Mouse (Mus musculus) v-Abl transformed pro-B cells (cell line): ENCODE data around the gene Mpv17l2.

ENCODE experiments used
- in situ Hi-C, 2 experiments: fragments of 400-800 bp; cut with MboI; formaldehyde crosslinking; loops; one replicate each; pipeline ENCODE4 v1.15.1; 2025; ENCODE audit not compliant: unreplicated experiment in 2 of 2

The Mpv17l2 gene

DNA sequence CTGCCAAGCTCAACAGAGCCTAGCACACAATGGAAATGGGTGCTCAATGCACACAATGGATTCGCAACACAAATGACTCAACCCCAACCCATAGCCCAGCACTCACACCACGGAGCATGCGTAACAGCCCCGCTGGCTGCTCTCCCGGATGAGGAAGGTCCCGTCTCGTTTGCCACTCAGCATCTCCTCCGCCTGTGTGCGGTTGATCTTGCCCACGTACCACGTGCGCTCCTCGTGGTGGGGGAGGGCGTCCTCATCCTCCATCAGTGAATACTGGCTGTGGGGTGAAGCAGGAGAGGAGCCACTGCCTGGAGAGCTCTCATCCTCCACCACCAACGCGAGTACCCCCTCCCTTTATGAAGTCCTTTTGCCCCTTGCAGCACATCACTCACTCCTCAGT, 8.2 kb upstream of the Mpv17l2 start:
- in situ Hi-C loops: loop anchor here (5.0 kb wide), 2 partner anchors 33 to 73 kb away; no protein-coding TSS in a partner anchor

DNA sequence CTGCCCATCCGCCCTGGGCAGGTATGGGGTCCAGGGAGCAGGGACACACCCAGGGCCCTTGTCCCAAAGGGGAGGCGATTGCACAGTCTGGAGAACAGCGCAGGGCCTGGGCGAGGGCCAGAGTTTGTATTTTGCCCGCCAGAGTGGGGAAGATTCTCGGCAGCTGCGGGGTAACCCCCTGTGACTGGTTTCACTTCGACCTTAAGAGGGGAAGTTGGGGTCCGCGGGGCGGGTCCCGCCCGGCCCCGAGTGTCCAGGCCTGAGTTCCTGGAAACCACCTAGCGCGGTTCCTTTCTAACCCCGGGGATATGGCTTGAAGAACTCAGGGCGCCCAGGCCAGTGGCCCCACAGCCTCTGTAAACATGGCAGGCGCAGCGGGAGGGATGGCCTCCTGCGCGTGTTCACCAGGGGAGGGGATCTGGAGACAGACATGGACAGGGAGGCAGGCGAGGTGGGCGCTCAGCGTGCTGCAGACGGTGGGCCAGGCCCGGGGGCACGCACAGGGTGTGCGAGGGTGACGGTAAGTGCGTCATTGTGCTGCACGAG, 7.6 kb upstream of the Mpv17l2 start:
- in situ Hi-C loops: loop anchor here (5.0 kb wide), 2 partner anchors 34 to 74 kb away; no protein-coding TSS in a partner anchor

DNA sequence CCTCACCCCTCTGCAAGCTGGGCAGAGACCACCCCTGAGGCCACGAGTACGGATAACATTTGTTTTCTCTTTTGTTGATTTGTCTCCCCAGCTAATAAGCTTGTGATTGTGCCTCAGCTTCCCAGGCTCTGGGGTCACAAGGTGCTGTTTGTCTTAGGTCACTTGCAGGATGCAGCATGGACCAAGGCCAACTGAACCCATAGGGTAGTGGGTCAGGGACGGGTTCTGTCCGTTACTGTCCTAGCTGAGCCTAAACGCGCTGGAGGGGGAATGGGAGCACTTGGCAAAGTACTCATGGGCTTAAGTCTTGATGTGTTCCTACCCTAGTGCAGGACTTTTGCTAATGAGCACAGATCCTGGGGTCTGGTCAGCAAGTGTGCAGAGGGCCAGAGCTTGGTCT, 6.8 kb upstream of the Mpv17l2 start:
- in situ Hi-C loops: loop anchor here (5.0 kb wide), 2 partner anchors 35 to 75 kb away; no protein-coding TSS in a partner anchor

DNA sequence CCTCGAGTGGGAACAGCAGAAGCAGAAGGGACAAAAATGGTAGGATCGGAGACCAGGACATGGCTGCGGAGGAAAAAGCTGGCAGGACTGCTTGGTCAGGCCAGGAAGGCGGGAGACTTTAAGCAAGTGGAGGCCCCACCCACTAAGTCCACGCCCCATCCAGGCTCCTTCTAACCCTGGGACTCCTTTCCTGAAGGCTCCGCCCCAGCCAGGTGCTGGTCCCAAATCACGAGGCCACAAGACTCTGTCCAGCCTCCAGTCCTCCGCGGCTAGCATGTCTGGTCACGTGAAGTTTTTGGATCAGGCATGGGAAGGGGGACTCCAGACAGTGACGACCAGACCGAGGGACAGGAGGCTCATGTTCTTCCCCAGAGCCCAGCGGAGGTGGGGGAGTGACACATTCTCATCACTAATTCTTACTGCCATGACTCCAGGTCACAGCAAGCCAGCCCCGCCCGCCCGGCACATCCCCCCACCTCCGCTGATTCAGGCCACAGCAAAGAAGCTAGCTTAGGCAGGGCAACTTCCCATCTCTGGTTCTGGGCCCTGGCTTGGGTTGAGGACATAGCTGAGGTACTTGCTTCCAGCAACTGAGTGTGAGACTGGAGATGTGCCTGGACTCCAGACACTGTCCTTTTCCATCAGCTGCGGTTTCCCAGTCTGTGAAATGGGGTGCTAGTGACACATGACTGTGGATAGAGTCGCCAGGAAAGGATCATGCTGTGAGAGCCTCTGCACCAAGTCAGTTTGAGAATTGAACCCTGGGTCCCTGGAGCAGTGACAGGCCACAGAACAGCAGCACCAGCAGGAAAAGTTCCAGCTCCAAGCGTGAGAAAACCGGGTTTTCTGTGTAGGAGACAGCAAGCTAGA, 6.1 kb upstream of the Mpv17l2 start:
- in situ Hi-C loops: loop anchor here (5.0 kb wide), 2 partner anchors 35 to 75 kb away; no protein-coding TSS in a partner anchor

DNA sequence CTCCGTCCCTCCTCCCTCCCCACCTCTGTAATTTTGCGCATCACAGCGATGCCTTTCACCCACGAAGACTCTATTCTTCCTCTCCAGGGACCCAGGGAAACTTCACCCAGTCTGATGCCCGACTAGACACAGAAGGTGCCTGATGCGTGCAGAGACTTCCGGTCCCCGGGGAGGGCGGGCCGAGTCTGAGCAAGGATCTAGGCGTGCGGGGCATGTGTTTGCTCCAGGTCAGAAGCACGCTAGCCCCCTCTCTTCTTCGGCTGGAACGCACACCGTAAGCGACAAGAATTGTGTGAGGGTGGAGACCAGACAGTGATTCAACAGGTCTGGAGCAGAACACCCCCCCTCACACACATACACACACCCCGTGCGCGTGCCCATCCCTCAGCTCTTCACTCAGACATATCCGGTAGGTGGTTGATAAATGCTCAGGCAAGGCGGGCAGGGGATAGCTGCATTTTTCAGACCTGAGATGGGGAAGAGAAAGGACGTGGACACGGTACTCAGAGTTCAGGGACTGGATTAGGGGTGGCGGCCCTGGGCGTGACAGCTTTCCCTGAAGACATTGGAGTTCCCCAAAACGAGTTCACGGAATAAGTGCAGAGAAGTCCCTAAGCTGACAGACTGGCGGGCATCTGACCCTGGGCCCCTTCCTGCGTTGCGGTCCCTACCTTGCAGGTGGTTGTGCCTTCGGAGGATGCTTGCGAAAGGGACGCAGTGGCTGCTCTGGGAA, 5.3 kb upstream of the Mpv17l2 start:
- in situ Hi-C loops: loop anchor here (5.0 kb wide), 2 partner anchors 36 to 76 kb away; no protein-coding TSS in a partner anchor

DNA sequence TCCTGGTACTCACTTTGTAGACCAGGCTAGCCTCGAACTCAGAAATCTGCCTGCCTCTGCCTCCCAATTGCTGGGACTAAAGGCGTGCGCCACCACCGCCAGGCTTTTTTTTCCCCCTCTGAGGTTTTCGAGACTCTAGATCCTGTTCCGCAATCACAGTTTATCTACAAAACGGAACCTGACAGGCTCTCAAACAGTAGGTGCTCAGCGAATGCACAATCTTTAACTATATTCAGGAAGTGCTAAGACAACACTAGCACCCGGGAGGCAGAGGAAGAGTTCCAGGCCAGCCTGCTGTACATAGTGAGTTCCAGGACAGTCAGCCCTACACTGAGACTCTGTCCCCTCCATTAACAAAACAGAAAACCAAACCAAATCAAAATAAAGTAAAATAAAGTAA, 4.6 kb upstream of the Mpv17l2 start:
- in situ Hi-C loops: loop anchor here (5.0 kb wide), 2 partner anchors 37 to 77 kb away; no protein-coding TSS in a partner anchor

DNA sequence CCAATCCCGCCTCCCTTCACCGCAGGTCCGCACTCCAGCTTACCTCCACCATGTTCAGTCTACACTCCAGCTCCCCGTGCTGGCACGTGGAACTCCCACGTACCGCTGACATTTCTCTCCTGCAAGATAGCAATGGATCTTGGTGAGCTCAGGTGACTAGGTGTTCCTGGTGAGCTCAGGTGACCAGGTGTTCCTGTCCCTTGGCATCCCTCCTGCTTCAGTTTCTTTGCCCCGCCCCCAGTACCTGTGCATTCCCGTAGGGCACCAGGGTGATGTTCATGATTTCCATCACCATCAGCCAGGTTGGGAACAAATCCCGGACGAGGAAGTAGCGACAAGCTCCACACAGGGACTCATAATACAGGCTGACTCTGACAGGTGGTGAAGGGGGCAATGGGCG, 3.9 kb upstream of the Mpv17l2 start:
- in situ Hi-C loops: loop anchor here (5.0 kb wide), 2 partner anchors 38 to 78 kb away; no protein-coding TSS in a partner anchor

DNA sequence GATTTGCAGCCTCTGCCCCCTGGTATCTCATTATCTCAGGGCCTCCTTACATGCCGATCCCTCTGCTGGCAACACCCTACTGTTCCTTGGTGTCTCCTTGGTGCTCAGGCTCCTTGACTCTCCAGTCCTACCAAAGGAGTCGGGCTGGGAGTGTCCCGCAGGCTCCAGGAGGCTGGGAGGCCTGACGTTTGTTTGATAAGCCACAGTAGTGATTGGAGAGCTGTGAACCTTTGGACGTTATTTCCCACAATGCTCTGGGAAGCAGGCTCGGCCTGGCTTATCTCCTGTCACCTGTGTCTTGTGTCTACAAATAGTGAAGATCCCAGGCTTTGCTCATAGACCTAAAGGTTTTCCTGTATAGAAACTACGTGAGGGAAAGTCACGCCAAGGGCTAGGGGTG, 3.3 kb upstream of the Mpv17l2 start:
- in situ Hi-C loops: no loop called here

DNA sequence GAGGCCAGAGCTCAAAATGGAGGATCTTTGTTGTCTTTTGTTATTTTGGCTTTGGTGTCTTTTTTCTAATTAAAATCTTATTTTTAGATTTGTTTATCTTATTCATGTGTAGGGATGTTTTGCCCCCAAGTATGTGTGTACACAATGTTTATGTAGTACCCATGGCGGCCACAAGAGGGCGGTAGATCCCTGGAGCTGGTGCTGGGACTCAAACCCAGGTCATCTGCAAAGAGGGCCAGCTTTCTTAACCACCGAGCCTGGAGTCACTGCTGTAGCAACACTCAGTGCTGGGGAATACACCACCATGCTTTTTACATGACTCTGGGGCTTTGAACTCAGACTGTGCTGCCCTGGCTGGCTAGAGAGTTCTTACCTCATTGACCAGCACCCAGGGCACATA, 2.6 kb upstream of the Mpv17l2 start:
- in situ Hi-C loops: no loop called here

DNA sequence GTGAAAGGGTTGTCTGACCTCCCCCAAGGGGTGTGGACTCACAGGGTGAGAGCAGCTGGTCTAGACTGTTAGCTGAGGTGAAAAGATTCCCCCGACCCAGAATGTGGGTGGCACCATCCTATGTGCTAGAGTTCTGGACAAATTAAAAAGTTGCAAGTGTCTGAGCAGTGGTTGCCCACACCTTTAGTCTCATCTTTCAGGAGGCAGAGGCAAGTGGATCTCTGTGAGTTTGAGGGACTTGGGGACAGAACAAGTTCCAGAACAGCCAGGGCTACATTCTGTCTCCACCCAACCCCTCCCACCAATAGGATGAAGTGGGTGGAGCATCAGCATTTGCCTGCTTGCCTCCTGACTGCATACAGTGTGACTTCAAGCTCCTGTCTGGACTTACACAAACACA, 1.4 kb upstream of the Mpv17l2 start:
- in situ Hi-C loops: no loop called here

DNA sequence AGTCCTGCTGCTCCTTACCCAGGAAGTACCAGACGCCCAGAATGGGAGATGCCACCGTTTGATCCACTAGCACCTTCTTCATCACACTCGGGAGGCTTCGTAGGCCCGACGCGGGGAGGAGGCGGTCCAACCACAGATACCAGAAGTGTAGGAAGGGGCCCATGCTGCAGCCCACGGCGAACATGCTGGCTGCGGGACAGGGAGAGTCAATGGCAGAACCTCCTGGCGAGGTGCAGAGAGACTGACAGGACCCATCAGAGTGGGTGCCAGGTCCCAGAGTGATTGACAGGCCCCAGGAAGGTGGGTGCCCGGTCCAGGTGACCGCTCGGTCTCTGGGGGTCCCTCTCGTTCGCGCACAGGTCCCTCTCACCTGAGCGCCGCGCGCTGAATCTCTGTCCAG, 396 bp downstream of the Mpv17l2 start:
- in situ Hi-C loops: no loop called here

DNA sequence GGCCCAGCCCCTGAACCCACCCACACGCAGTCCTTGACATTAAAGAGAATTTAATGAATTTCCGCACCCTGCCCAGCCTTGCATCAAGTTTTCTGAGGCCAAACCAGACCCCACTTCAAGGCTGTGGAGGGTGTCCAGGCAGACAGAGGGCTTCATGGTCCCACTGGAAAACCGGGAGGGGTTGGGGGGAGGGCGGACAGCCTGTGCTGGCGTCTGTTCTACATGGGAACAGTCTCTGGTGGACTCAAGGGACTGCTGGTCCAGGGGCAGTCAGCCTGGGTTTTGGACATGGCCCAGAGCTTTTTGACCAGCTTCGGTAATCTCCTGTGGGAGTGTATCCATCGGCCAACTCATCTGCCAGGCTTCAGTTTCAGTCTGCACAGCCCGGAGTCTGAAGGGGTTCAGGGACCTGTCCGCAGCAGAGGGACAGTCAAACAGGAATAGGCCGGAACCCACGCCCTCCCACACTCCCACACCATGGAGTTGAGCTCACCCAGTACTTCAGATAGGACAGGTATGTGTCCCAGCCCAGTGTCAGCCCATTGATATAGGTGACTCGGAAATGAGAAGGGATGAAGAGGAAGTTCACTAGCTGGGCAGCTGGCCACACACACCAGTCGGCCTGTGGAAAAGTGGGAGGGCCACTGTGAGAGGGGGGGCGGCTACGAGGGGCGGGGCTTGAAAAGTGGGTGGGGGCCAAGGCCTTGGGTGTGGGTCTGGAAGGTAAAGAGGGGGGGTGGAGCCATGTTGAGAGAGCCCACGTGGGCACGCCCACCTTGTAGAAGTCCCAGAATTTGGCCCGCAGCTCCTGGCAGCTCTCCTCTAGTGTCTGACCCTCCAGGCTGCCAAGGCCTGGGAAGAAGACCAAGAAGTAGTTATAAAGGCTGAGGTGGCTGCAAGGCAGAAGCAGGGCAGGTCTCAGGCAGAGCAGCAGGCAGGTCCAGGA, 1.9 kb downstream of the Mpv17l2 start:
- in situ Hi-C loops: loop anchor here in 1 of 2 experiments (5.0 kb wide), 1 partner anchor 37 kb away; the partner anchor contains the start of gene Pde4c

DNA sequence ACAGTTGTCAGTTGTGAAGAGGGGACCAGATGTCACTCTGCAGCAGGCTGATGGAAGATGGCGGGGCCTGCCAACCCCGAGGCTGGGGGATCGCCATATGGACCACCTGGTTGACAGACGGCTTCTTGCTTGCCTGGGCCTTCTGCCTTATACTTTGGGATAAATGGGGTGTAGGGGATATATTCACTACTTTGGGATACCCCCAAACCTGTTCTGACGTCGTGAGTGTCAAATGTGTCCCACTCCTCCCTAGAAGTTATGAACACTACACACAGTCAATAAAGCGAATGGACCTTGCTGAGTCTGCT, 2.5 kb downstream of the Mpv17l2 start:
- in situ Hi-C loops: loop anchor here in 1 of 2 experiments (5.0 kb wide), 1 partner anchor 36 kb away; the partner anchor contains the start of gene Pde4c

DNA sequence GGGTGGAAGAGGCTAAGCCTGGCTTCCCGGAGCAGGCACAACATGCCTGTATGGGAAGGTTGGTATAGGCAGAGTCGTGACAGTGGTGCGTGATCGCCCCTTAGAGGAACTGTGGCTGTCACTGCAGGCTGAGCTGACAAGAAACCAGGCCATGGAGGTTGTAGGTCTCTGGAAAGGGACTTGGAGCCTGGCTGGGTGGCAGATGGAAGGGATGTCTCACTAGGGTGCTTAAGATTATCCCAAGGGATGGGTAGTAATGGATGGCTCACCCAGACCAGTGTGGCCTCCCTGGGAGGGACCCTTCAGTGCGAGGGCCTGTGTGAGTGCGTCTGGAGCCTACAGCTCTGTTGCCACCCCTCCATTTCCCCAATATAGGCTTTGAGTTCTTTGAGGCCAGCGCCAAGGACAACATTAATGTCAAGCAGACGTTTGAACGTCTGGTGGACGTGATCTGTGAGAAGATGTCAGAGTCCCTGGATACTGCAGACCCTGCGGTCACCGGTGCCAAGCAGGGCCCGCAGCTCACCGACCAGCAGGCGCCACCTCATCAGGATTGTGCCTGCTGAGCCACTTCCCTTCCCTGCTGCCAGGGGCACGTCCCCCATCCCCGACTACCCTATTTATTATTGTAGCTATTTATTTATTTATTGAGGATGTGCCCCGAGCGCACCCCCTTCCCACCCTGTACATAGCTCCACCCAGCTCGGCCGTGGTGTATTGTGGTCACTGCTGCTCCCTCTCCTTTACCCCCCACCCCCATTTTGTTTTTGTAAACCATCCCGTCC, 3.0 kb downstream of the Mpv17l2 start:
- in situ Hi-C loops: loop anchor here in 1 of 2 experiments (5.0 kb wide), 1 partner anchor 35 kb away; the partner anchor contains the start of gene Pde4c

DNA sequence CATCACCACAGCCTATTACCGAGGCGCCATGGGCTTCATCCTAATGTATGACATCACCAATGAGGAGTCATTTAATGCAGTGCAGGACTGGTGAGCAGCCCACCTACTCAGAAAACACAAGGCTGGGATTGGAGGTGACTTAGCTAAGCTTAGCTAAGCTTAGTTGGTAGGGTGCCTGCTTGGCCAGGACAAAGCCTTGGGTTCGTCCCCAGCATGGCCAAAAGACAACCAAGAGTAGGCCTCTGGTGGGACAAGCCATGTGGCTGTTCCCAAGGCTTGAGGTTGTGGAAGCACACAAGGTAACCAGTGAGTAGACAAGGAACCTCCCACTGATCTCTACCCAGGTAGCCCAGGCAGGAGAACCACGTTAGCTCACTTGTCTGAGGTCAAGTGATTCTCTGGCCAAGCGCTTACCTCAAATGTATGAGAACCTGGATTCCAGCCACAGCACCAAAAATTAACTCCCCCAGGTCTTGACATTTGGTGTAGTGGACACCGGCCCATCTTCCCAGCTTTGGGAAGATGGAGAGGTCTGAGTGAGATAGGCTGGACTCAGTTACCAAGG, 4.2 kb downstream of the Mpv17l2 start:
- in situ Hi-C loops: loop anchor here in 1 of 2 experiments (5.0 kb wide), 1 partner anchor 34 kb away; the partner anchor contains the start of gene Pde4c

DNA sequence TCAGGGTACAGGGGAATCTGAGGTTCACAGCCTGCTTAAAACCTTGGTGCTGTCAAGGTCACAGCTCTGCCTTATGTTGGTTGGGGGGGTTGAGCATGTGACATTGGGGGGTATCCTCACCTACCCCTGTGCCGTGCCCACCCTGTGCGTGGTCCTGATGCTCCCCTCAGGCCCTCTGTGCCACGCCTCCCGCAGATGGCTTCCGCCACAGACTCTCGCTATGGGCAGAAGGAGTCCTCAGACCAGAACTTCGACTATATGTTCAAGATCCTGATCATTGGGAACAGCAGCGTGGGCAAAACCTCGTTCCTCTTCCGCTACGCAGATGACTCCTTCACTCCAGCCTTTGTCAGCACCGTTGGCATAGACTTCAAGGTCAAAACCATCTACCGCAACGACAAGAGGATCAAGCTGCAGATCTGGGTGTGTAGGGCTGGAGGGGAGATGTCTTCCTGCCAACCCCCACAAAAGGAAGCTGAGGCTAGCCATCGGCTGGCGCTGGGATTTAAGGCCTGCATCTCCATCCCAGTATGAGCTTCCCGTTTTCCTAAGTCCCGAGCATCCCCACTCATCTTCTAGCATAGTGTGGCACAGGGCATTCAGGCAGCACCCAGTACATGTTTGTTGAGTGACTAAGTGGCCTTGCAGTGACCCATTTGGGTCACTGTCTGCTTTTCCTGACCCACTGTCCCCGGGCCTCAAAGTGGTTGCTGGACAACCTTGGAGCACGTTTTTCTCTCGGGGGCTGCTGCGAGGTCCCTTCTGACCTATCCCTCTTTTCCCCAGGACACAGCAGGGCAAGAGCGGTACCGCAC, 4.9 kb downstream of the Mpv17l2 start:
- in situ Hi-C loops: loop anchor here in 1 of 2 experiments (5.0 kb wide), 1 partner anchor 34 kb away; the partner anchor contains the start of gene Pde4c

DNA sequence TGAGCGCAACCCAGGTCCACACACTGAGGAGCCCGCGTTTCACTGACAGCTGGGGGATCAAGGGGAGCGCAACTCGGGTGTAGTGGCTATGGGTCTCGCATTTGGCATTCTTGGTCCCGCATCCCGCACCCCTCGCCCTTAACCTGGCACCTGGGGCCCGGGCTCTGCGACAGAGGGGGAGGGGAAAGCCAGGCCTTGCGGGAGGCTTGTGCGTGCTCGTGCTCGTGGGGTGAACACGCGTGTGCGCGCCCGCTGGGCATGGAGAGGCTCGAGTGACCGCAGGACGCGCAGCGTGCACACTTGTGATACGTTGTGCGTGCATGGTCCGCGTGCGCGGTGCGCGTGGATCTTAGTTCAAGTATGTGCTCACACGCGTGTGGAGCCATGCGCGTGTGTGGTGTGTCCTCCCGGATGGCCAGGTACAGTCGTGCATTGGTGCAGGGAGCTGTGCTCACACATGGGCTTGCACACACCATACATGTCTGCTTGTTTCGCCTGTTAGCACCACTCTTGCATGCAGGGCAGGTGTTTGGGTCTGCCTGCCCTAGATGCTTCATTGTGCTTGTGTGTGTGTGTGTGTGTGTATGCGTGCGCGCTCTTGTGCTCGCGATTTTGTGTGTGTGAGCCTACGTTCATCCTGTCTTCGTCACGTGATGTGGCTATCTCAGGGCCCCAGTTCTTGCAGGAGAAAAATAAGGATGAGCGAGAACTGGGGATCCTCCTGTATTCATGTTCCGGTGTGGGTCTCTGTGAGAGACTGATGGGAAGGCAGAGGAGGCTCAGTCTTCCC, 5.7 kb downstream of the Mpv17l2 start:
- in situ Hi-C loops: loop anchor here (5.0 kb wide), 3 partner anchors 33 to 83 kb away; partner anchors contain the start of genes Gm3336 (in 1 of the 2), Lsm4 (in 1 of the 2) and Pde4c (in 1 of the 2)
